Mouse (Mus musculus) megakaryocyte, adult 5-6 weeks (primary cell): ENCODE data around the gene Gsta2. TPM values are rescaled to one million over a fixed set of nuclear protein-coding genes. Genes with fewer than 3 reads are reported as not detected.
"Not testable (repeated sequence)": the region's sequence is repeated elsewhere in the genome, so short reads cannot be mapped to it uniquely, and the experiment has no call there.

Experiments
- ATAC-seq: 2 replicates; pipeline ENCODE4 v1.8.0; 2016; ENCODE audit warnings: mild to moderate bottlenecking, inconsistent platforms; ENCODE audit not compliant: poor library complexity, severe bottlenecking
- total RNA-seq, 2 experiments: library from RNA; stranded (forward) in 1 of 2; stranded (reverse) in 1 of 2; fragments of 153-499, 151-499 nt in 1 of 2; fragments of 221-1000, 200-1000 nt in 1 of 2; gene quantifications; 2 replicates each; pipeline versions ENCODE4 v1.2.3 to v1.2.4; 2015 to 2017

Gsta2 gene
- total RNA-seq, 2 experiments from 2014 or later: not detected

- ATAC-seq: not testable (repeated sequence)
These were observed 12.4 kb upstream of the Gsta2 start, which contains the start of gene Dppa5a for GRCm38 (mm10) chr9:78367959-78368358. Gene Dppa5a (minus strand): TSS chr9:78368177.

GRCm38 (mm10) chr9:78365850-78366544 is 10.4 kb upstream of the Gsta2 start:
- no peak for ATAC-seq

- ATAC-seq: no peak
These were observed 9.1 kb upstream of the Gsta2 start for GRCm38 (mm10) chr9:78364701-78365100.

- no peak for ATAC-seq
These were observed 7.8 kb upstream of the Gsta2 start for GRCm38 (mm10) chr9:78363374-78363773.

- no peak for ATAC-seq
These were observed 4.9 kb upstream of the Gsta2 start for GRCm38 (mm10) chr9:78360484-78360872.

- ATAC-seq: no peak
These were observed 4.3 kb upstream of the Gsta2 start for GRCm38 (mm10) chr9:78359750-78360483.

GRCm38 (mm10) chr9:78358053-78358452 is 2.5 kb upstream of the Gsta2 start:
- ATAC-seq: peak; percentile 70

- ATAC-seq: no peak
These were observed 666 bp downstream of the Gsta2 start for GRCm38 (mm10) chr9:78354665-78355578.

- no peak for ATAC-seq
These were observed 3.9 kb downstream of the Gsta2 start for GRCm38 (mm10) chr9:78351504-78352220.

GRCm38 (mm10) chr9:78350007-78350406 is 5.6 kb downstream of the Gsta2 start:
- ATAC-seq: not testable (repeated sequence)

- not testable (repeated sequence) for ATAC-seq
These were observed 6.4 kb downstream of the Gsta2 start for GRCm38 (mm10) chr9:78349141-78349540.

- not testable (repeated sequence) for ATAC-seq
These were observed 7.2 kb downstream of the Gsta2 start for GRCm38 (mm10) chr9:78348206-78349004.

- ATAC-seq: no peak
These were observed 8.6 kb downstream of the Gsta2 start for GRCm38 (mm10) chr9:78347004-78347403.

GRCm38 (mm10) chr9:78345235-78345634 is 10.4 kb downstream of the Gsta2 start:
- not testable (repeated sequence) for ATAC-seq

GRCm38 (mm10) chr9:78343055-78343454 is 12.5 kb downstream of the Gsta2 start:
- not testable (repeated sequence) for ATAC-seq

- ATAC-seq: not testable (repeated sequence)
These were observed 13.1 kb downstream of the Gsta2 start for GRCm38 (mm10) chr9:78342494-78342893.

- peak; percentile 72 for ATAC-seq
These were observed 15.3 kb downstream of the Gsta2 start for GRCm38 (mm10) chr9:78340324-78340723.

GRCm38 (mm10) chr9:78337050-78337449 is 18.5 kb downstream of the Gsta2 start:
- not testable (repeated sequence) for ATAC-seq

- ATAC-seq: not testable (repeated sequence)
These were observed 28.3 kb downstream of the Gsta2 start, which contains the start of gene Omt2b for GRCm38 (mm10) chr9:78327289-78327688. Gene Omt2b (plus strand): TSS chr9:78327589.
